Mouse (Mus musculus): ENCODE data around the gene Cmtm1. TPM values are rescaled to one million over a fixed set of nuclear protein-coding genes. Genes with fewer than 3 reads are reported as not detected.

The Cmtm1 gene
- total and polyA plus RNA-seq, 3 experiments, result not detected

DNA sequence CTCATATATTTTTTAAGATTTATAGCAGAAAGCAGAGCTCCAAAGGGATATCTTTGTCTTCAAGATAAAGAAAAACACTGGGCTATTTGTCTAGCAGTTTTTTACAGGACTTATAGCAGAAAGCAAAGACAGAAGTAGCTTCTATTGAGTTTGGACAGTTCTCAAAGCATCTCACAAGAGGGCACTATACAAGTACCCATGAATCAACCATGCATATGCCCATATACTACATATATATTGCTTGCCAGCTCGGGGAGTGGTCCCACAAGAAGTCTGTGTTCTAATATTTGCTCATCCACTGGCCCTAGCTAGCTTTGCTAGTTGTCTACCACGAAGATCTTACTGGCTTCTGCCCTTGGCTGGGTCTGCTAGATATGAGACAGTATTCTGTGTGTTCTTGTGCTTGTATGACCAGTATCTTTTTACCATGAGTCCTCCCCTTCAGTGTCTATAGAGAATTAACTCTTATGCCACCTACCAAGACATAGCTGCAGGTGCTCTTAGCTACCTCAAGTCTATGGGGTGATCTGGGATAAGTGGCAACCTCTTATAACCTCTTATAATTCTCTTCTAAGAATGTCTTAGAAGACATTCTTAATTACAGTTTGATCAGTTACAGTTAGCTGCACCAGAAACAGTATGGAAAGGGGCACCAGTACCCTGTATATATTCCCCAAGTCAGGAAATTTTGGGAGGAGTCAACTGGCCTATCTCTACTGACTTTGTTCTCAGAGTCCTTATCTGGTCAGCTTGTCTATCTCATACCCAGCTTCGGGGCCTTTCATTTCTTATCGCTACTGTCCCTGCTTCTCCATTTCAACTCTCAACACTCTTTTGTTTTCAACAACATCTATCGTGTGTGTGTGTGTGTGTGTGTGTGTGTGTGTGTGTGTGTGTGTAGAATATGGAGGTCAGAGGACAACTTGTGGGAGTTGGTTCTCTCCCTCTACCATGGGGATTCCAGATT is 23.0 kb upstream of the Cmtm1 start:
- Histone ChIP-seq H3K9me3 (replicated peaks; ENCODE audit: insufficient read depth, low read length) (no peaks in the 10 kb centered on the region), H3K36me3 (ENCODE audit: control insufficient read depth in 1 of 2, insufficient read depth in 2 of 2, low read length in 2 of 2) (peaks cover 0 to 13% of the 10 kb centered on the region in 2 experiments; a peak in 2 of 4 replicates), H3K4me3 (ENCODE audit: control insufficient read depth in 1 of 2, insufficient read depth in 1 of 2, low read depth in 2 of 2, low read length in 2 of 2) (peak overlapping the region; percentile 1 to 22; a peak in 1 of 4 replicates), H3K27me3 (ENCODE audit: control insufficient read depth in 1 of 2, insufficient read depth in 2 of 2, low read length in 2 of 2) (no peaks in the 10 kb centered on the region), H3K27ac (ENCODE audit: control insufficient read depth, low read depth, low read length) (peak overlapping the region; percentile 59), H3K9ac (ENCODE audit: control insufficient read depth, low read depth, low read length, poor library complexity, severe bottlenecking) (peak overlapping the region; percentile 3; the same call in 1 of the 2 replicates), H3K79me2 (ENCODE audit: control insufficient read depth, insufficient read depth, low read length, poor library complexity) (no peaks in the 10 kb centered on the region), H3K4me1 (ENCODE audit: control insufficient read depth in 1 of 2, insufficient read depth in 2 of 2, low read length in 2 of 2) (peaks cover 7 to 20% of the 10 kb centered on the region in 2 experiments)
- DNase-seq (ENCODE audit: low read depth, low spot score), result peak; percentile 71
- no peak for TF ChIP-seq USF1 (IDR thresholded peaks at IDR 0.05; ENCODE audit: low read depth, low read length)
- TF ChIP-seq KAT2A (conservative IDR thresholded peaks at IDR 0.05; ENCODE audit: low read depth, low read length), result no peak
- TF ChIP-seq ELF1 (IDR thresholded peaks at IDR 0.05; ENCODE audit: low read depth, low read length), result peak; percentile 51; the same call in 1 of the 2 replicates
- TF ChIP-seq RCOR1 (IDR thresholded peaks at IDR 0.05; ENCODE audit: low read depth, low read length), result peak; percentile 82
- TF ChIP-seq CHD1 (IDR thresholded peaks at IDR 0.05; ENCODE audit: low read depth, low read length), result no peak; the same call in 1 of the 2 replicates
- TF ChIP-seq NELFE (IDR thresholded peaks at IDR 0.05; ENCODE audit: low read depth, low read length), result no peak
- no peak for TF ChIP-seq UBTF (IDR thresholded peaks at IDR 0.05; ENCODE audit: borderline replicate concordance, insufficient read depth, low read depth, low read length)
- no peak for TF ChIP-seq MAFK (IDR thresholded peaks at IDR 0.05; ENCODE audit: borderline replicate concordance, low read depth, low read length)
- no peak for TF ChIP-seq ZKSCAN1 (IDR thresholded peaks at IDR 0.05; ENCODE audit: low read depth, low read length)
- TF ChIP-seq GATA1 (IDR thresholded peaks at IDR 0.05; ENCODE audit: low read depth, low read length), result peak; percentile 96
- no peak for TF ChIP-seq TBP (IDR thresholded peaks at IDR 0.05; ENCODE audit: low read depth, low read length)
- peak; percentile 60 for TF ChIP-seq SMC3 (IDR thresholded peaks at IDR 0.05; ENCODE audit: low read depth, low read length)
- TF ChIP-seq TAL1 (IDR thresholded peaks at IDR 0.05; ENCODE audit: low read length), result no peak; the same call in 1 of the 2 replicates
- peak; percentile 37; the same call in 1 of the 2 replicates for TF ChIP-seq HCFC1 (IDR thresholded peaks at IDR 0.05; ENCODE audit: low read depth, low read length)
- TF ChIP-seq USF2 (IDR thresholded peaks at IDR 0.05; ENCODE audit: borderline replicate concordance in 1 of 2, insufficient read depth in 1 of 2, low read depth in 1 of 2, low read length in 2 of 2), result no peak
- TF ChIP-seq JUND (IDR thresholded peaks at IDR 0.05; ENCODE audit: low read depth, low read length), result no peak
- 0 out of 2 replicates have a peak, but pooled peaks have one; percentile 22 for TF ChIP-seq ZNF384 (IDR thresholded peaks at IDR 0.05; ENCODE audit: low read depth, low read length)
- TF ChIP-seq SIN3A (IDR thresholded peaks at IDR 0.05; ENCODE audit: low read length), result no peak; the same call in 1 of the 2 replicates
- TF ChIP-seq MAZ (IDR thresholded peaks at IDR 0.05; ENCODE audit: low read depth, low read length), result 0 out of 2 replicates have a peak, but pooled peaks have one; percentile 40
- no peak for TF ChIP-seq POLR2AphosphoS5 (IDR thresholded peaks at IDR 0.05; ENCODE audit: borderline replicate concordance, low read depth, low read length)
- no peak for TF ChIP-seq BHLHE40 (IDR thresholded peaks at IDR 0.05; ENCODE audit: borderline replicate concordance, low read depth, low read length)
- no peak for TF ChIP-seq CHD2 (IDR thresholded peaks at IDR 0.05; ENCODE audit: low read length)
- peak; percentile 89 to 90 for TF ChIP-seq EP300 (IDR thresholded peaks at IDR 0.05; ENCODE audit: low read depth in 1 of 2, low read length in 2 of 2)
- no peak for TF ChIP-seq GABPA (IDR thresholded peaks at IDR 0.05; ENCODE audit: low read depth, low read length)
- TF ChIP-seq POLR2AphosphoS2 (IDR thresholded peaks at IDR 0.05; ENCODE audit: low read length), result no peak
- peak; percentile 86 for TF ChIP-seq ETS1 (IDR thresholded peaks at IDR 0.05; ENCODE audit: low read depth, low read length)
- TF ChIP-seq MYB (IDR thresholded peaks at IDR 0.05; ENCODE audit: low read depth, low read length), result no peak
- TF ChIP-seq ZMIZ1 (IDR thresholded peaks at IDR 0.05; ENCODE audit: low read depth, low read length), result no peak
- 0 out of 2 replicates have a peak, but pooled peaks have one; percentile 4 for TF ChIP-seq NRF1 (IDR thresholded peaks at IDR 0.05; ENCODE audit: insufficient read depth, low read depth, low read length, poor library complexity, severe bottlenecking)
- 0 out of 2 replicates have a peak, but pooled peaks have one; percentile 41 for TF ChIP-seq MEF2A (IDR thresholded peaks at IDR 0.05; ENCODE audit: extremely low read depth, insufficient replicate concordance, low read depth, low read length, poor library complexity, severe bottlenecking)
- peak; percentile 29; the same call in 1 of the 2 replicates for TF ChIP-seq ZC3H11A (IDR thresholded peaks at IDR 0.05; ENCODE audit: low read depth, low read length)
- TF ChIP-seq MAX (IDR thresholded peaks at IDR 0.05; ENCODE audit: low read length), result no peak
- TF ChIP-seq E2F4 (IDR thresholded peaks at IDR 0.05; ENCODE audit: borderline replicate concordance, low read depth, low read length), result no peak
- peak; percentile 42 for TF ChIP-seq RAD21 (IDR thresholded peaks at IDR 0.05; ENCODE audit: low read depth, low read length)

Measured in MEL (cell line).